Mouse (Mus musculus): Measurements from ENCODE around the gene 9430097D07Rik. TPM values are rescaled to one million over a fixed set of nuclear protein-coding genes. Genes with fewer than 3 reads are reported as not detected.

The 9430097D07Rik gene
- not detected for polyA plus RNA-seq (2017; shearing (Covaris generic))

GRCm38 (mm10) chr2:32575586-32576160 is at the start of gene 9430097D07Rik:
TSS of gene 9430097D07Rik (minus strand) at chr2:32575684.

GRCm38 (mm10) chr2:32621517-32621859 is 46.0 kb upstream of the 9430097D07Rik start, which contains the start of gene Ak1:
TSS of gene Ak1 (plus strand) at chr2:32621758.

GRCm38 (mm10) chr2:32599409-32599808 is 23.9 kb upstream of the 9430097D07Rik start, which contains the start of gene St6galnac6:
TSS of gene St6galnac6 (plus strand) at chr2:32599709.

GRCm38 (mm10) chr2:32586871-32587351 is 11.4 kb upstream of the 9430097D07Rik start, which contains the start of gene St6galnac4:
TSS of gene St6galnac4 (plus strand) at chr2:32587095.

GRCm38 (mm10) chr2:32574497-32574896 is 987 bp downstream of the 9430097D07Rik start, which contains the start of gene Pip5kl1:
TSS of gene Pip5kl1 (plus strand) at chr2:32574797.

DNA sequence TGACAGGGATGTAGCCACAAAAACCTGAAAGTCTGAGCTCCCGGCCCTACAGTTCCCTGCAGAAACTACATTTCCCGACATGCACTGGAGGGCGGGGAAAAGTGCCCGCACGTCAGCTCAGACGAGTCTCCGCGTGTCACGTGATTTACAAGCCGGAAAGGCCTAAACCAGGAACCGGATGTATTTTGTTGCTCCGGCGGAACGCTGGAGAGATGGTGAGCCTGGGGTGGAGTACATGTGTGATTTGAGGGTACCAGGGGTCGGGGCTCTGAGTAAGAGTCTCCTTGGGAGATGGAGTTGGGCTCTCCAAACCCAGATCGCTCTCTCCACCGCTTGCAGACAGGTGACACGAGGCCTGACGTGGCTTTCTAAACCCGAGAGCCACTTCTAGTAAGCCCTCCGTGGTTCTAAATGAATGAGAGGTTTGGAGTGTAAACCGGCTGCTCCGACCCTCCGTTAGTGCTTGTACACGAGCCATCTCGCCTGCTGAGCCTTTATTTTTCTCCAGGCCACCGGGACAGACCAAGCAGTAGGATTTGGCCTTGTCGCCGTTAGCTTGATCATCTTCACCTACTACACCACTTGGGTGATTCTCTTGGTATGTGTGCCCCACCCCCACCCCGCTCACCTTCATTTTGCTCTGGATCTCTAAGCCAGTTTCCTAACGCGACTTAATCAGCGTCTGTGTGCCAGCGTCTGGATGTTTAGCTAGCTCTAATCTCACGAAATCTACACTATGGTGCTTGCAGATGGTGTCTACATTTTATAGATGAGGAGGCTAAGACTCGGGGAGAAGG is 4.6 kb downstream of the 9430097D07Rik start, which contains the start of gene Dpm2:
TSS of gene Dpm2 (plus strand) at position 161 of the 797 bp plus-strand sequence.

GRCm38 (mm10) chr2:32534733-32535471 is 40.6 kb downstream of the 9430097D07Rik start, which contains the start of gene Fam102a:
TSS of gene Fam102a (plus strand) at chr2:32535332.

Other genes starting within 250 kb of the 9430097D07Rik start
- 118 TPM for gene Ciz1, start 223.4 kb downstream of the 9430097D07Rik start, polyA plus RNA-seq (2017; shearing (Covaris generic))
- gene Dnm1, start 222.3 kb downstream of the 9430097D07Rik start, polyA plus RNA-seq (2017; shearing (Covaris generic)), result not detected
- 43.5 TPM for gene 1110008P14Rik, start 193.7 kb downstream of the 9430097D07Rik start, polyA plus RNA-seq (2017; shearing (Covaris generic))
- not detected for gene Lcn2, start 187.4 kb downstream of the 9430097D07Rik start, polyA plus RNA-seq (2017; shearing (Covaris generic))
- 11.4 TPM for gene Ptges2, start 179.8 kb downstream of the 9430097D07Rik start, polyA plus RNA-seq (2017; shearing (Covaris generic))
- 6.4 TPM for gene Naif1, start 125.2 kb downstream of the 9430097D07Rik start, polyA plus RNA-seq (2017; shearing (Covaris generic))
- 41.6 TPM for gene Slc25a25, start 124.2 kb downstream of the 9430097D07Rik start, polyA plus RNA-seq (2017; shearing (Covaris generic))
- 148 TPM for gene Fam102a, start 40.4 kb downstream of the 9430097D07Rik start, polyA plus RNA-seq (2017; shearing (Covaris generic))
- 68.5 TPM for gene Dpm2, start 4.8 kb downstream of the 9430097D07Rik start, polyA plus RNA-seq (2017; shearing (Covaris generic))
- gene Pip5kl1, start 887 bp downstream of the 9430097D07Rik start, polyA plus RNA-seq (2017; shearing (Covaris generic)), result not detected
- gene St6galnac4, start 11.4 kb upstream of the 9430097D07Rik start, polyA plus RNA-seq (2017; shearing (Covaris generic)), result 25.4 TPM
- 2.7 TPM for gene St6galnac6, start 24.0 kb upstream of the 9430097D07Rik start, polyA plus RNA-seq (2017; shearing (Covaris generic))
- gene Ak1, start 46.1 kb upstream of the 9430097D07Rik start, polyA plus RNA-seq (2017; shearing (Covaris generic)), result not detected
- gene Eng, start 70.9 kb upstream of the 9430097D07Rik start, polyA plus RNA-seq (2017; shearing (Covaris generic)), result not detected
- gene Fpgs, start 128.5 kb upstream of the 9430097D07Rik start, polyA plus RNA-seq (2017; shearing (Covaris generic)), result 14.1 TPM
- gene Cdk9, start 137.4 kb upstream of the 9430097D07Rik start, polyA plus RNA-seq (2017; shearing (Covaris generic)), result 126 TPM
- 62.7 TPM for gene Sh2d3c, start 145.4 kb upstream of the 9430097D07Rik start, polyA plus RNA-seq (2017; shearing (Covaris generic))
- gene 6330409D20Rik, start 165.3 kb upstream of the 9430097D07Rik start, polyA plus RNA-seq (2017; shearing (Covaris generic)), result not detected
- 39.1 TPM for gene Tor2a, start 181.6 kb upstream of the 9430097D07Rik start, polyA plus RNA-seq (2017; shearing (Covaris generic))
- gene Ttc16, start 199.9 kb upstream of the 9430097D07Rik start, polyA plus RNA-seq (2017; shearing (Covaris generic)), result 2.0 TPM
- gene Ptrh1, start 200.1 kb upstream of the 9430097D07Rik start, polyA plus RNA-seq (2017; shearing (Covaris generic)), result 12.3 TPM
- gene Cfap157, start 208.7 kb upstream of the 9430097D07Rik start, polyA plus RNA-seq (2017; shearing (Covaris generic)), result 2.5 TPM